Mouse (Mus musculus): ENCODE results near the gene Pml. TPM values are rescaled to one million over a fixed set of nuclear protein-coding genes. Genes with fewer than 3 reads are reported as not detected.

Pml gene
- polyA plus RNA-seq, 1 experiment from 2014 or later: 8.5 TPM

DNA sequence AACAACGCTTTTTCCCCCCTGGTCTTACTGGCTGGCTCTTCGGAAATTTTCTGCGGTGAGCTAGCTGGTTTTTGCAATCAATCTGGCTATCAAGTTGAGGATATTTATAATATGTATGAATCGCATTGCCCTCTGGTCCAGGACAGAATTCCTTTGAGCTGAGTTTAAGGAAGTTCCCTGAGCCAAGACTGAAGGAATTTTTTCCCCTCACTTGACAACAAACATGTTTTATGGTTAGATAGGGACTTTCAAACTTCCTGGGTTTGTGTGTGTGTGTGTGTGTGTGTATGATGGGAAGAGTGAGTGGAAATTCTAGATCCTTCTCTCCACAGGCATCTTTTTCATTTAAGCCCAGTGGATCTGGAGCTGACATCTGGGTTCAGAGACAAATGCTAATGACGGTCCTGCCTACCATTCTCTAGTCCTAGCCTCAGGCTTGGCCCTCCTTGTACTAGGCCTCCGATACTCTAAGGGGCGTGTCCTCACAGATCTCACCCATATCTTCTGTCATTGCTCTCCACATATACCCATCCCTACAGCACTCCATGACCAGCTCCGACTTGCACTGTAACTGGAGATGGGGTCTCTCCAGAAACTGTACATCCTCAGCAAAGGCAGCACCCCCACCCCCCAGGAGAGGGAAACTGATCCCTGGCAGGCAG is 34.9 kb downstream of the Pml start:
- Histone ChIP-seq H3K9ac (replicated peaks) (no peak overlapping the region), H3K4me3 (ENCODE audit: low read depth, low read length) (no peak overlapping the region), H3K27me3 (ENCODE audit: insufficient read depth, low read length) (no peaks in the 10 kb centered on the region), H3K36me3 (replicated peaks; ENCODE audit: insufficient read depth, low read length) (peaks cover 10% of the 10 kb centered on the region), H3K27ac (ENCODE audit: low read depth) (peak overlapping the region; percentile 41; the same call in 1 of the 2 replicates), H3K4me2 (ENCODE audit: low read depth, low read length) (peak overlapping the region; percentile 58; the same call in 1 of the 2 replicates), H3K4me1 (ENCODE audit: insufficient read depth) (peaks cover 21% of the 10 kb centered on the region), H3K9me3 (ENCODE audit: low read length) (no peaks in the 10 kb centered on the region)
- TF ChIP-seq EP300 (IDR thresholded peaks at IDR 0.05; ENCODE audit: low read depth): no peak
- no peak for DNase-seq
- peak; percentile 39; the same call in 1 of the 2 replicates for ATAC-seq
- WGBS (ENCODE audit: insufficient replicate concordance): 44% methylated on average over 8 of the region's 8 CpGs

DNA sequence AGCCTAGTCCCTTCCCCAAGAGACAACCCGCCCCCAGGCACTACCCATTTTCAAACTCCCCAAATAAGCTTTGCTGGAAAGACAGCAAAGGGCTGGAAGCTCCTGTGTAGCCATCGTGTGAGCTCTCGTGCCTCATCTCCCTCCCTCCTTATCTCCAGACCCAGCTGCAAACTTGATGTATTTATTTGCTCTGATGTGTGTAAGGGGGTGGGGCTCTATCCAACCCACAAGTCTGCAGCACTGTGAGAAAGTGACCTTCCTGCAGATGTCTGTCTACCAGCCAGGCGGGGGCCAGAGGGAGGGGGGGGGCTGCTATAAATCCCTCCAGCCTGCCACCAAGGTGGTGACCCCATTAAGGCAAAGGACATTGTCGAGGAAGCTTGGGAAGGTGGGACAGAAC is 35.7 kb downstream of the Pml start:
- Histone ChIP-seq H3K4me3 (ENCODE audit: low read depth, low read length) (no peak overlapping the region), H3K9ac (replicated peaks) (peak overlapping the region; percentile 26; the same call in 1 of the 2 replicates), H3K9me3 (ENCODE audit: low read length) (no peaks in the 10 kb centered on the region), H3K4me2 (ENCODE audit: low read depth, low read length) (peak overlapping the region; percentile 58), H3K4me1 (ENCODE audit: insufficient read depth) (peaks cover 21% of the 10 kb centered on the region), H3K27ac (ENCODE audit: low read depth) (peak overlapping the region; percentile 51; the same call in 1 of the 2 replicates), H3K36me3 (replicated peaks; ENCODE audit: insufficient read depth, low read length) (peaks cover 2% of the 10 kb centered on the region; the same call in 1 of the 2 replicates), H3K27me3 (ENCODE audit: insufficient read depth, low read length) (no peaks in the 10 kb centered on the region)
- peak; percentile 55 for DNase-seq
- WGBS (ENCODE audit: insufficient replicate concordance): 12% methylated on average over 5 of the region's 5 CpGs
- TF ChIP-seq CTCF (IDR thresholded peaks at IDR 0.05; ENCODE audit: low read depth) (no peak), EP300 (IDR thresholded peaks at IDR 0.05; ENCODE audit: low read depth) (peak; percentile 88)
- ATAC-seq: peak; percentile 95

DNA sequence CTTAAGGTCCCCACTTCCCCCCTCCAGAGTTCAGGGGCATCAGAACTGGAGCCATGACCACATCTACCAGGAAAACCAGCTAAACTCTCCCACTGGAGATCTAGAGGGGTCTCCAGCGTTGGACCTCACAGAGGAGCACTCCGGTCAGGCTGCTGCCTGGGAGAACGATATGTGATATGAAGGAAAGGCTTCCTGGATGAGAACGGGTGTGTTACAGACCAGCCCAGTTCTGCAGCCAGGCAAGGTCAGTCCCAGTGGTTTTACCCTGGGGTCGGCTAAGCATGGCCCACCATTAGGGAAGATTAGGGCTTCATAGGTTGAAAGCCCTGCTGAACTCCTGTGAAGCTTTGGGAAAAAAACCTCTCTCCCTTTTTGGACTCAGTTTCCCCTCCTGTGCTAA is 36.2 kb downstream of the Pml start:
- Histone ChIP-seq H3K4me1 (ENCODE audit: insufficient read depth) (peaks cover 21% of the 10 kb centered on the region), H3K9ac (replicated peaks) (peak overlapping the region; percentile 26; the same call in 1 of the 2 replicates), H3K9me3 (ENCODE audit: low read length) (no peaks in the 10 kb centered on the region), H3K4me2 (ENCODE audit: low read depth, low read length) (peak overlapping the region; percentile 58), H3K27ac (ENCODE audit: low read depth) (peak overlapping the region; percentile 51; the same call in 1 of the 2 replicates), H3K4me3 (ENCODE audit: low read depth, low read length) (no peak overlapping the region), H3K36me3 (replicated peaks; ENCODE audit: insufficient read depth, low read length) (no peaks in the 10 kb centered on the region), H3K27me3 (ENCODE audit: insufficient read depth, low read length) (no peaks in the 10 kb centered on the region)
- 28% methylated on average over 5 of the region's 5 CpGs for WGBS (ENCODE audit: insufficient replicate concordance)
- ATAC-seq (peak; percentile 57), DNase-seq (no peak)
- no peak for TF ChIP-seq CTCF (IDR thresholded peaks at IDR 0.05; ENCODE audit: low read depth)
- TF ChIP-seq EP300 (IDR thresholded peaks at IDR 0.05; ENCODE audit: low read depth): no peak

DNA sequence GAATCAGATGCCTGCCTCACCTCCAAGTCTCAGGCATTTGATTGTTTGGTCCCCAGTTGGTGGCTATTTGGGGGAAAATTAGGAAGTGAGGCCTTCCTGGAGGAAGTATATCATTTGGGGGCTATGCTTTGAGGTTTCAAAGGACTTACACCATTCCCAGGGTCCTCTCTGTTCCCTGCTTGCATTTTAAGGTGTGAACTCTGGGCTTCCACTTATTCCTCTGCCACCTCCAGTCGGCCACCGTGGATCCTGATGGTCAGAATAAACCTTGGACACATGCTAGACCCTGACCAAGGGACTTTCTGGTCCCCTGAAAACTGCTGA is 39.3 kb downstream of the Pml start:
- Histone ChIP-seq H3K4me2 (ENCODE audit: low read depth, low read length) (no peak overlapping the region), H3K9me3 (ENCODE audit: low read length) (no peaks in the 10 kb centered on the region), H3K36me3 (replicated peaks; ENCODE audit: insufficient read depth, low read length) (no peaks in the 10 kb centered on the region), H3K4me3 (ENCODE audit: low read depth, low read length) (no peak overlapping the region), H3K9ac (replicated peaks) (no peak overlapping the region), H3K27me3 (ENCODE audit: insufficient read depth, low read length) (no peaks in the 10 kb centered on the region), H3K4me1 (ENCODE audit: insufficient read depth) (peaks cover 21% of the 10 kb centered on the region), H3K27ac (ENCODE audit: low read depth) (no peak overlapping the region)
- ATAC-seq (no peak), DNase-seq (no peak)
- WGBS (ENCODE audit: insufficient replicate concordance): 45% methylated on average over 2 of the region's 2 CpGs
- TF ChIP-seq EP300 (IDR thresholded peaks at IDR 0.05; ENCODE audit: low read depth) (no peak), CTCF (IDR thresholded peaks at IDR 0.05; ENCODE audit: low read depth) (no peak)

DNA sequence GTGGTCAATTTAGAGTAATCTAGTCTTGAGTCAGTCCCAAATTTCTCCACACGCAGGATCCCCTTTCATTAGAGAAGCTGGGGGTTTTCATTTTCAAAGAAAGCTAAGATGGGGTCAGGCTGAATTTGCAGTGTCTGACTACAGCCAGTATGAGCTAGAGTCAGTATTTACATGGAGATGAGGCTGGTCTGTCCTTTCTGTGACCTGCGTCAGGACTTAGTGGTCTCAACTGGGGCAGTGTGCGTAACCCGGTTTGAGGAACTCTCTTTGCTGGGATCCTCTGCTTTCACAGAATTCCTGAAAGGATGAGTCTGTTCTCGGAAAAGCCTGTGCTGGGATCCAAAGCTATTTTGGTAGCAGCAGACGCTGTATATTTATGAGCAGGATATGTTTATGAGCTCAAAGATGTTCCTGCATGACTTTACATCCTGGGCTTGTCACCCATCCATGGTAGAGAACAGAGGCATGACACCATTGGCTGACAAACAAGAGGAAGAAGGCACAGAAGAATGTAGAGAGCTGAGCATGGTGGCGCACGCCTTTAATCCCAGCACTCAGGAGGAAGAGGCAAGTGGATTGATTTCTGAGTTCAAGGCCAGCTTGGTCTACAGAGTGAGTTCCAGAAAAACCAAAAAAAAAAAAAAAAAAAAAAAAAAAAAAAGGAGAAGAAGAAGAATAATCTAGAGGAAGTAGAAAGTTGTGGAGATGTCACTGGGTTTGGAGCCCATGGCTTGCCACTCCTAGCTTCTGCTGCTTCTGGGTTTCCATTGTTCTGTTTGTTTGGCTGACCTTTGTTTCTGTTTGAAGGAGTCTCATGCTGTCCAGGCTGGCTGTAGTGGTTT is 39.9 kb downstream of the Pml start:
- H3K27ac ChIP-seq (ENCODE audit: low read depth): no peak overlapping the region
- WGBS (ENCODE audit: insufficient replicate concordance): 71% methylated on average over 8 of the region's 8 CpGs
- no peaks in the 10 kb centered on the region for H3K36me3 ChIP-seq (replicated peaks; ENCODE audit: insufficient read depth, low read length)
- ATAC-seq (no peak), DNase-seq (no peak)
- H3K9ac ChIP-seq (replicated peaks): no peak overlapping the region
- peaks cover 17% of the 10 kb centered on the region for H3K4me1 ChIP-seq (ENCODE audit: insufficient read depth)
- peaks cover 5% of the 10 kb centered on the region; the same call in 1 of the 2 replicates for H3K27me3 ChIP-seq (ENCODE audit: insufficient read depth, low read length)
- no peak overlapping the region for H3K4me3 ChIP-seq (ENCODE audit: low read depth, low read length)
- H3K9me3 ChIP-seq (ENCODE audit: low read length): no peaks in the 10 kb centered on the region
- H3K4me2 ChIP-seq (ENCODE audit: low read depth, low read length): no peak overlapping the region
- no peak for TF ChIP-seq CTCF (IDR thresholded peaks at IDR 0.05; ENCODE audit: low read depth)
- TF ChIP-seq EP300 (IDR thresholded peaks at IDR 0.05; ENCODE audit: low read depth): no peak

DNA sequence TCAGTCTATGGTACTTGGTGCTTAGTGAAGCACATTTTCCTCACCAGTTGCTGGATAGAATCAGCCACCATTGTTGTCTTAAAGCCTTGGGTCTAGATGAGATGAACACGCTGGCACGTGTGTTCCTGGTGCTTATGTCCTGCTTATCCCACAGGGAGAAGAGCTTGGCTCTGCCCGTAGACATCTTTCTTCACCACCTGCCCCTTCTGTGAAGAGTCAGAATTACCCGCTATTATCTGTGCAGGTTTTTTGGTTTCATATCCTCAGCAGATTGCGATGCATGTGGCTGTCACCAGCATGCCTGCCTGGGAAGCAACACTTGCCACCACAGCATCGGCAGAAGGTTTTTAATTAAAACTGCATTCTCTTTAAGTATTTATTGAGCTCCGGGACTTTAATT is 43.6 kb downstream of the Pml start:
- Histone ChIP-seq H3K27me3 (ENCODE audit: insufficient read depth, low read length) (peaks cover 41% of the 10 kb centered on the region), H3K4me1 (ENCODE audit: insufficient read depth) (no peaks in the 10 kb centered on the region; the same call in none of the 2 replicates)
- 77% methylated on average over 7 of the region's 7 CpGs for WGBS (ENCODE audit: insufficient replicate concordance)

More for the DNA sequence above, 43.6 kb downstream of the Pml start:
- TF ChIP-seq EP300 (IDR thresholded peaks at IDR 0.05; ENCODE audit: low read depth): no peak
- no peak for TF ChIP-seq CTCF (IDR thresholded peaks at IDR 0.05; ENCODE audit: low read depth)
- no peak for ATAC-seq
- H3K36me3 ChIP-seq (replicated peaks; ENCODE audit: insufficient read depth, low read length): no peaks in the 10 kb centered on the region
- H3K4me2 ChIP-seq (ENCODE audit: low read depth, low read length): no peak overlapping the region
- no peak overlapping the region for H3K9ac ChIP-seq (replicated peaks)
- no peak for DNase-seq
- no peak overlapping the region for H3K27ac ChIP-seq (ENCODE audit: low read depth)
- no peak overlapping the region for H3K4me3 ChIP-seq (ENCODE audit: low read depth, low read length)
- no peaks in the 10 kb centered on the region for H3K9me3 ChIP-seq (ENCODE audit: low read length)
